Mouse (Mus musculus) kidney, adult 18-20 months (tissue): ENCODE measurements around the gene Mn1.

ENCODE experiments used
- DNase-seq: peaks from one replicate; pipeline ENCODE4 v3.0.0; 2021

The Mn1 gene

DNA sequence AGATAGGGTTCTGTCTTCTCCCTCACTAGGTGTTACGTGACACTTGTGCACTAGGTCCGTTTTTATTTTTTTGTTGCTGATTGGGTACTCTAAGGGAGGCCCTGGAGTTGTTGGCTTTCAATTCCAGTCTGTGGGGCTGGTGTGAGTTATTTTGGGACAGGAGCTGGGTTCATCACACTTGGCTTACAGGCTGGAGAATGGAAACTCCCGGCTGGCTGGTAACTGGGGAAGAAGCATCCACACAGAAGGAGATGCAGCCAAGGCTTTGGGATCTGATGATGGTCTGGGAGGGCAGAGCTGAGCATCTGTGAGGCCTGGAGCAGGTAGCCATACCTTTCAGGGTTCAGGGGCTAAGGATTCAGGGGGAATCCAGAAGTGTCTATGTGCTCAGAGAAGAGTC, 6.5 kb upstream of the Mn1 start:
- no peak for DNase-seq

DNA sequence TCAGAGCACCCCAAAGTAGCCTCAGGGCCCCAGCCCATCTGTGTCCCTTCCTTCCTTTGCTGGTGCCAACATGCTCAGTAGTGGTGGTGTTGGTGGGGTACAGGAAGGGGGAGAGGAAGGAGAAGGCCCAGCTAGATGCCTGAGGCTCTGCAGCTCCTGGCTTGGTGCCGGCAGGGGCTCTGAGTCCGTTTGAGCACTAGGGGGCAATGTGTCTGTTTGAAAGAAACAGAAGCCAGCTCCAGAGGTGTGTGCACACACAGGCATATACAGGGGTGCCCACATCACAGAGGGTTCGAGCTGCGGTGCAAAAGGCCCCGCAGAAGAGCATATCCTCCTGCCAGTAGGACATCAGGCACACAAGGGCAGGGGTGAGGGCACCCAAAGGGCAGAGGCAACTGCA, 3.0 kb upstream of the Mn1 start:
- peak; percentile 72 for DNase-seq

DNA sequence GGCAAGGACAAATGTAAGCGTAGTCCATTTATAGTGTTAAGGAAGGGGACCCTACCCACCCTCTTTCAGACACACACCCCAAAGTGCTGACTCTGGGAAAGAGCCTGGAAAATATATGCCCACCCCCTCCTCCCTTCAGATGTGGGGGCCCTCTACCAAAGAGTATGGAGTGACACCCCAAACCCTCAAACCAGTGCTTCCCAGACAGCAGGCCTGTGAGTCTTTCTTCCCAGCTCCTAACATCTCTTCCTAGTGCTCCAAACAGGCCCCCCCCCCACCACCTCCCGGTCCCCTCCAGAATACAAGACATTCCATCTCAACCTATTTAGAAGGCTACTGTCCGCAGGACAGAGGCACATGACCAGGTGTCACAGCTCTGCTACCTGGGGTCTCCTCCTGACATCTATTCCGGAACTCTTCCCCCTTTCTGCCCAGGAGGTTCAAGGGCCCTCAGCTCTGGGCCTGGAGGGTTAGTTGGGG, 2.4 kb upstream of the Mn1 start:
- DNase-seq = no peak

DNA sequence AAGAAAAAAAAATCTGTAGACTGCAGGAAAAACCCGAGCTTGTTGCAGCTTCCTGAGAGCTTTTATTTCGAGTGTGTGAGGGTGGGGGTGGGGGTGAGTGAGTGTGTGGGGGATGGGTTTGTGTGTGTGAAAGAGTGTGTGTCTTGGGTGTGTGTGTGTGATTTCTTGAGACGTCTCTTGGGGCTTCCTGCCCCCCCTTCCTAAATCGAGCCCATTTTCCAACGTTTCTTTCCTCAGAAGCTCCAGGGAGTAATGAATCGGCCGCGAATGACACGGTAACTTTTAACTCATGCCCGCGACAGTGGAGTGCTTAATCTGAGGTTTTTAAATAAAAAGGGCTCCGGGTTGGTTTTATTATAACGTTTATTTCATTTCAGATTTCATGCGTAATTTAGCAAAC, 1.6 kb upstream of the Mn1 start:
- DNase-seq = no peak

DNA sequence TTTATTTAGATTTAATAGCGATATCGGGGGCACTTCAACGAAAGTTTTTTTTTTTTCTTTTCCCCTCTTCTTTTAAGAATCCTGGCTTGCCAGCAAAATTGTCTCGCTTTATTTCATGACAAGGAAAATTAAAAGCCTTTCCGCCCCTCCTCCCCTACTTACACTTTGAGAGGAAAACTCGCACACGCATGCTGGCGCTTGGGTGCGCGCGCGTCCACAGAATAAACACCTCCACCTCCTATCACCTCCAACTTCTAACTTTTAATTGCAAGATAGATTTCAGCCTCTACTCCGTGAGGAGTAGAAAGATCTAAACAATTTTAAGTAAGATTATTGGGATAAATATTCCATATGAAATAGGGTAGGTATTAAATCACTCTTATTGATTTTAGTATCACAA, 1.1 kb upstream of the Mn1 start:
- no peak for DNase-seq

DNA sequence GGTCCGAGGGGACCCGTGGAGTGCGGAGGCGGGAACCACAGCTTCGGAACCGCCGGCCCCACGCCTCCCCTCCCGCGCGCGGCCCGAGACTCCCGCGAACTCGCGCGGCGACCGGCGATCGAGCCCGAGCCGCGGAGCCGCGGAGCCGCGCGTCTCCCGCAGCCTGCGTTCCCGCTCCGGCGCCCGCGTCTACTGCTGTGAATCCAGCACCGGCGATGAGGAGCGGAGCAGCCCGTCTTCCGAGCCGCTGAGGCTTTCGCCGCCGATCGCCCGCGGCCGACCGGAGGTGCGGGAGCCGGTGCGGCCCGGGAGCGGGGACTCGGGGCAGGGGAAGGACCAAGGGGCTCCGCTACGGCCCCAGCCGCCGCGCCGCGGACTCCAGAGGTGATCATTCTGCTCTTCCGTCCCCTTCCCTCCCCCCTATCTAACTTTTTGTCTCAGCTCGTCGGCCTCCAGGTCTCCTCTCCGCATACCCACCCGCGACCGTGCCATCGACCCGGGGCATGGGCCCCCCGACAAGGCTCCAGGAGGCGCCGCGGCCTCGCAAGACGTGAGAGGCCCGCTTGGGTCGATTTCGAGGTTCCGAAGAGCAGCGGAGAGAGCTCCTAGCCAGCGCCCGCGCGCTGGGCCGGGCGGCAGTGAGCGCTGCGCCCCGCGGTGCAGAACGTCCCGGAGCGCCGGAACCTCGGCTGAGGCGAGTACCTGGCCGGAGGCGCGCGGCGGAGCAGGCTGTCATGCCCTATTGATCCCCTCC, 393 bp downstream of the Mn1 start:
- no peak for DNase-seq

DNA sequence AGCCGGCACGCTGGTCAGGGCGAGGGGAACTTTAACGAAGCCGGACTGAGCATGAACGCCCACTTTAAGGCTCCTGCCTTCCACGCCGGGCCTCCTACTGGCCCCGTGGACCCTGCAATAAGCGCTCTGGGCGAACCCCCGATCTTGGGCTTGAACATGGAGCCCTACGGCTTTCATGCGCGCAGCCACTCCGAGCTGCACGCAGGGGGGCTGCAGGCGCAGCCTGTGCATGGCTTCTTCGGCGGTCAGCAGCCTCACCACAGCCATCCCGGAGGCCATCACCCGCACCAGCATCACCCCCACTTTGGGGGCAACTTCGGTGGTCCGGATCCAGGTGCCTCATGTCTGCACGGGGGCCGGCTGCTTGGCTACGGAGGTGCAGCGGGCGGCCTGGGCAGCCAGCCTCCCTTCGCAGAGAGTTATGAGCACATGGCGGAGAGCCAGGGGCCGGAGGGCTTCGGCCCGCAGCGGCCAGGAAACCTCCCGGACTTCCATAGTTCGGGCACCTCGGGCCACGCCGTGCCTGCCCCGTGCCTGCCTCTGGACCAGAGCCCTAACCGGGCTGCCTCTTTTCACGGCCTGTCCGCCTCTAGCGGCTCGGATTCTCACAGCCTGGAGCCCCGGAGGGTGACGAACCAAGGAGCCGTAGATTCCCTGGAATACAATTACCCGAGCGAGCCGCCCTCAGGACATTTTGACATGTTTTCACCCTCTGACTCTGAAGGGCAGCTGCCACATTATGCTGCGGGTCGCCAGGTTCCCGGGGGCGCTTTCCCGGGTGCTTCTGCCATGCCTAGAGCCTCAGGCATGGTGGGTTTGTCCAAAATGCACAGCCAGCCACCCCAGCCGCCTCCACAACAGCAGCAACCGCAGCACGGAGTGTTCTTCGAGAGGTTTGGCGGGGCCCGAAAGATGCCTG, 1.3 kb downstream of the Mn1 start:
- no peak for DNase-seq

DNA sequence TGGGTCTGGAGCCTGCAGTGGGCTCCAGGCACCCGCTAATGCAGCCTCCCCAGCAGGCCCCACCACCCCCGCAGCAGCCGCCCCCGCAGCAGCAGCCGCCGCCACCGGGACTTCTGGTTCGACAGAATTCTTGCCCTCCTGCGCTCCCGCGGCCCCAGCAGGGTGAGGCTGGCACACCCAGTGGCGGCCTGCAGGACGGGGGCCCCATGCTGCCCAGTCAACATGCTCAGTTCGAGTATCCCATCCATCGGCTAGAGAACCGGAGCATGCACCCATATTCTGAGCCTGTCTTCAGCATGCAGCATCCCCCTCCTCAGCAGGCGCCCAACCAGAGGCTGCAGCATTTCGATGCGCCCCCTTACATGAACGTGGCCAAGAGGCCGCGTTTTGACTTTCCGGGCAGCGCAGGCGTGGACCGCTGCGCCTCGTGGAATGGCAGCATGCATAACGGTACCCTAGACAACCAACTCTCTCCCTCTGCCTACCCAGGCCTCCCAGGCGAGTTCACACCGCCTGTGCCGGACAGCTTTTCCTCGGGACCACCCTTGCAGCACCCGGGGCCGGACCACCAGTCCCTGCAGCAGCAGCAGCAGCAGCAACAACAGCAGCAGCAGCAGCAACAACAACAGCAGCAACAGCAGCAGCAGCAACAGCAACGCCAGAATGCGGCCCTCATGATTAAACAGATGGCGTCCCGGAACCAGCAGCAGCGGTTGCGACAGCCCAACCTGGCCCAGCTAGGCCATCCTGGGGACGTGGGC, 2.1 kb downstream of the Mn1 start:
- no peak for DNase-seq

DNA sequence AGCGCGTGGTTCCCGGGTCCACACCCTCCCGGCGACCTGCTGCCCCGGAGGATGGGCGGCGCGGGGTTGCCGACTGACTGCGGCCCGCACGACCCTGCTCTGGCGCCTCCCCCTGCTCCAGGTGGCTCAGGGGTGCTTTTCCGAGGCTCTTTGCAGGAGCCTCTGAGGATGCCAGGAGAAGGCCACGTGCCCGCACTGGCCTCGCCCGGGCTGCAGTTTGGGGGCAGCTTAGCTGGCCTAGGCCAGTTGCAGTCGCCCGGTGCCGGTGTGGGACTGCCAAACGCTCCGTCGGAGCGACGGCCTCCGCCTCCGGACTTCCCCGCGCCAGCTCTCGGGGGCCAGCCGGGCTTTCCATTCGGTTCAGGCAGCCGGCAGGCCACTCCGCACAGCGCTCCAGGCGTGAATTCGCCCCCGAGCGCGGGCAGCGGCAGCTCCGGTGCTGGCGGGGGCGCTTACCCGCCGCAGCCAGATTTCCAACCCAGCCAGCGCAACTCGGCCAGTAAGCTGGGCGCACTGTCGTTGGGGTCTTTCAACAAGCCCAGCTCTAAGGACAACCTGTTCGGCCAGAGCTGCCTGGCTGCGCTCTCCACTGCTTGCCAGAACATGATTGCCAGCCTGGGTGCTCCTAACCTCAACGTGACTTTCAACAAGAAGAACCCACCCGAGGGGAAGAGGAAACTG, 3.0 kb downstream of the Mn1 start:
- no peak for DNase-seq

DNA sequence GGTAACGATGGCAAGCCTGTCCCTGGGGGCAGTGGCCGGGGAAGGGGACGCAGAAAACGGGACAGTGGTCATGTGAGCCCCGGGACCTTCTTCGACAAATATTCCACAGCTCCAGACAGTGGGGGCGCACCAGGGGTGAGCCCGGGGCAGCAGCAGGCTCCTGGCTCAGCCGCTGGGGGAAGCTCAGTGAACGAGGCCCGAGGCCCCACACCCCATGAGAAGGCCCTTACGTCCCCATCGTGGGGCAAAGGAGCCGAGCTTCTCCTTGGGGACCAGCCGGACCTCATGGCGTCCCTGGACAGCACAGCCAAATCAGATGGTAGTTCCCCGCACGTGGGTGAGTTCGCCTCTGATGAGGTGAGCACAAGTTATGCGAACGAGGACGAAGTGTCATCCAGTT, 3.7 kb downstream of the Mn1 start:
- DNase-seq = no peak

DNA sequence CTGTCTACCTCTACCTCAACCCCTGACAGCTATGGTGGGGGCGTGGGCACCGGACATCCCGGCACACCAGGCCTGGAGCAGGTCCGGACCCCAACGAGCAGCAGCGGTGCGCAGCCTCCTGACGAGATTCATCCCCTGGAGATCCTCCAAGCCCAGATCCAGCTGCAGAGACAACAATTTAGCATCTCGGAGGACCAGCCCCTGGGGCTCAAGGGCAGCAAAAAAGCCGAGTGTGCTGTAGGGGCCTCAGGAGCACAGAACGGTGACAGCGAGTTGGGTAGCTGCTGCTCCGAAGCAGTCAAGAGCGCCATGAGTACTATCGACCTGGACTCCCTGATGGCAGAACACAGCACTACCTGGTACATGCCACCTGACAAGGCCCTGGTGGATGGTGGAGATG, 4.3 kb downstream of the Mn1 start:
- DNase-seq = no peak

DNA sequence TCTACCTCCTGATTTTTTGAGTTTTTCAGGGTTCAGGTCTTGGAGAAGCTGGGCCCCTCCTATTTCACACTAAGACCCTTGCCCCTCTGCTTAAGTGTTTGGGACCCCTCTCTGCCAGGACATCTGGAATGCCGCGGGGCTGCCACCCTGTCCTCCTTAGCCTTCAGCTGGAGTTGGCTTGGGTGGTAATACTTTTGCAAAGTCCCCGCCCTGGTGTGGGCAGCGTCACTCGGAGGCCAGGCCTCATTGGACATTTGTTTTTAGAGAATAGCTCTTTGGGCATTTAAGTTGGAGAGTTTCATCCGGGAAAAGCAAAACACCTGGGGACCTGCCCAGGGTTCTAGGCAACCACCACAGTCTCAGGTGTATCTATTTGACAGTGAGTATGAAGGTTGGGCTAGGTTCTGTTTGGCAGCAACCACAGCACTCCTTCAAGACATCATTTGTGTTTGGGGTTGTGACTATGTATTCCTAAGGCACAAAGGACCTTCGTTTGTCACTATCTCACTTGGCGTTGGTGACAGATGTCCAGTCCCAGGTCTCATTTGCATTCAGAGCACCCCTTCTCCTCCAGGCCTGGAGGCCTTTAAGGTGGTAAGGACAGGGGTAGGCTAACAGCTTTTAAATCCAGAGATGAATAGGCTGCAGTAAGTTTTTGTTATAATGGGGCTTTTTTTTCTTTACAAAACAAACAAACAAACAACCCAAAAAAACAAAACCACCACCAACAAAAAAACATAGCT, 5.1 kb downstream of the Mn1 start:
- DNase-seq = no peak

DNA sequence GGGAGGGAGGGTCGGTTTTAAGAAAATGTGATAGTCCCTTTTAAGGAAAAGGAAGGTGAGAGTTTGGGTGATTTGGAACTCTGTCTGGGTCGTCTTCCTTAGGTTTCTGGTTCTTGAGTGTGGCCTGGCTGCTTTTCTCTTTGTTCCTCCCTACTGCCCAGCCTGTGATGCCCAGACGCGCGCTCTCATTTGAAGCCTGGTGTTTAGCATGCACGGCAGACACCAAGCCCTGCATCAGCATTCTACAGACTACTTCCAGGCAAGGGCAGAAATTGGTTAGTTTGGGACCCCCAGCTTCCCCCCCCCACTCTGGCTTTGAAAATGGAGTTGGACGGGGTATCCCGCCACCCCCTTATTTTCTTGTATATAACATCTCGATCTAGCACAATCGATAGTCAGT, 5.8 kb downstream of the Mn1 start:
- no peak for DNase-seq

DNA sequence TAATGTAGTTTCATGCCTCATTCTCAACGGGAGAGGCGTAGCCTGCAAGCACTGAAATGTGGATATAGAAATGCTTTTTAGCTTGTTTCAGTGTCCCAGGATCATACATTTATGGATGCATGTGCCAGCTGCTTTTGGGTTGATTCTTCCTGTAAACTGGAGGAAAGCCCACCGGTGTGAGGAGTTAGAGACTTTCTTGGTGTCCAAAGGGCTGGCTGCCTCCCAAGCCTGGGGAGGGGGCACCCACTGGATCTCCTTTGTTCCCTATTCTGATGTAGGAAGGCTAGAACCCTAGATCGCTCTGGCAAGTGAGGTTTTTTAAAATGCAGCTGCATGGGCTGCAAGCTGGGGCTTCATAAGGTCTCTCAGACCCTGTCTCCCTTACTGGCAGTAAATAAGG, 6.5 kb downstream of the Mn1 start:
- no peak for DNase-seq

DNA sequence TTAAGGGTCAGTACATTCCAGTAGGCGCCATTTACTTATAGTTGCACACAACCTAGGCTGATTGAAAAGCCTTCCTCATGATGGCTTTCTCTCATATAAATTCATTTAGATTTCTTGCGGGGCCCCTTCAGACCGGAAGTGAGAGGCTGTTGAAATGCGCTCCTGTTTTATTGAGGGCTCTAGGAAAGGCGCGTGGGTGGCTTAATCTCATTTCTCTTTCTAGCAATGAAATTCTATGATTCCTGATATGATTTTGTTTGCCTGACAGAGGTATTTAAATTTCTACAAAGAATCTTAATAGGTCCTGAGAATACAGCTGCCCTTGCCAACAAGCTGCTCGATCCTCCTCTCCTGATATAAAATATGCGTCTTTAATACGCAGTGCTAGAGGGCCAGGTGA, 8.7 kb downstream of the Mn1 start:
- no peak for DNase-seq

DNA sequence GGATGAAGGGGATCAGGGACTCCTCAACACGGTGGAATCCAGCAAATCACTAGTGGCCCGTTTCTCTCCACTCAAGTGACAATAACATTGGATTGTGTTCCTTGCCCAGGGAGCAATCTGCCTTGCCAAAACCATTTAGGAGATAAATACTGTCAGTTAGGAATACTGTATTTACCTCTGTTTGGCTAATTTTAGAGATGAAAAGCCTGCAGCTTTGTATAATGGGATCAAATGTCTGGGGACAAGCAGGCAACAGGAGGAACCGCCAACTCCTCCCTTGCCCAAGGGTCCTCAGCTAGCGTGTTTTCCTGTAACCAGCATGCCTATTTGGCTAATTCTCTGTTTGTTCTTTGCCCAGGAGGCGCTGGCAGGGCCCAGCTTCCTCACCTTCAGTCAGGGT, 9.1 kb downstream of the Mn1 start:
- no peak for DNase-seq

DNA sequence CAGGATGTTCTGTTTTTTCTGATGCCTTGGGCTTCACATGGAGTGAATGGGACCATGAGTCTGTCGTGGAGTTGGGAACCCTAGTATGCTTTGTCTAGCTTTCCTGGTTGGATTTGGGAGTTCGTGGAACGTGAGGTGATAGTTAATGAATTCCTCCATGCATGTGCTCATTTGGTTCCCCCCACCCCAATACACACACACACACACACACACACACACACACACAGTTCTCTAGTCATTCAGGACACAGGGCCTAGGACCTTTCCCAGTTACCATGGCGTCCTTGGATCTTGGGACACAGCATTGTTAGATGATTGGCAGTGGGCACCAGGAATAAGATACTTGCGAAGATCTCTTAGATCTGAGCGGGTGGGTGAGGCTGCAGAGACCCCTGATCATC, 11.7 kb downstream of the Mn1 start:
- no peak for DNase-seq

DNA sequence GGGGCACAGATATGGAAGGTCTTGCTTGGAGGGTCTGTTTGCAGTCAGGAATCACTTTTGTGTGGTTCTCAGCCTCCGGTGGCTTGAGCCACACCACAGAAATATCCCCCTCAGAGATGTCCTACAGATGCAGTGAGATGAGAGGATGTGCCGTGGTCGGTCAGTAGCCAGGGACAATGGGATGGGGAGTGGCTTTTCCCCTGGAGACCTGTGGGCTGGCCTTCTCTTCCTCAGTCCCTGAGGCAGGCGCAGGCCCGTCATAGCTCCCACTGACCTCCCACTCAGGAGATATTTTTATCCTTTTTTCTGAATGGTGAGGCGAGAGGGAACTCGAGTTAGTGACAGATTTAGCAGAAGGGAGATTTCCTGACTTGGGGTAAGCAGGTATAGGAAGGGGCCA, 12.6 kb downstream of the Mn1 start:
- no peak for DNase-seq

DNA sequence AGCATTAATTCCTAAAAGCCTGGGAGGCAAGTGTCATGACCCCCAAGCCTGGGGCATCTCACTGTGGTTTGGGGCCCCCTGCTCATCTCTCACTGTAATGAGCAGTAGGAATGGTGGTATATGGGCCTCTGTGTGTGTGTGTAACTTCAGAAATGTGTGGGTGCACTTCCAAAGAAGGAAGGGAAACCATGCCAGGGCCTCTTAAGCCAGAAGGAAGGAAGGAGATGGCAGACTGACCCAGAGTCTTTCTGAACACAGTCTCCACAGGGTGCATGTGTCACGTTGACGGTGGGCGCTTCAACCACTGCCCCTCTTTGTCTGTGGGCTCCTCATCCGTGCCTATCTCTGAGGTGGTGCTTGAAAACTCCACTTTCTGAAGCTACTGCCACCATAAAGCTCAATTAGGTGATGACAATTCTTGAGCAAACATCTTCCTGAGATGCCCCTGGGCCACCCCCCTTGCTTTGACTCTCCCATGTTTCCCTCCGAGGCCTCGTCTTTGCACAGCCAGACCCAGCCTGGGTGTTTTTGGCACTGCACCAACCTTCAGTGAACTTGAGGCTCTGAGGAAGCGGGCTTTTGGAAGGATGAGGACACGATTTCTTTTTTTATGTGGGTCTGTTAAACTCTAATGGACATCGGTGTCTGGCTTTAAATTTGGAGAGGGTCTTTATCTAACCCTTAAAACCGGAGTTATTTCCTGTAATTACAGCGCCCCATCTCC, 14.0 kb downstream of the Mn1 start:
- no peak for DNase-seq

DNA sequence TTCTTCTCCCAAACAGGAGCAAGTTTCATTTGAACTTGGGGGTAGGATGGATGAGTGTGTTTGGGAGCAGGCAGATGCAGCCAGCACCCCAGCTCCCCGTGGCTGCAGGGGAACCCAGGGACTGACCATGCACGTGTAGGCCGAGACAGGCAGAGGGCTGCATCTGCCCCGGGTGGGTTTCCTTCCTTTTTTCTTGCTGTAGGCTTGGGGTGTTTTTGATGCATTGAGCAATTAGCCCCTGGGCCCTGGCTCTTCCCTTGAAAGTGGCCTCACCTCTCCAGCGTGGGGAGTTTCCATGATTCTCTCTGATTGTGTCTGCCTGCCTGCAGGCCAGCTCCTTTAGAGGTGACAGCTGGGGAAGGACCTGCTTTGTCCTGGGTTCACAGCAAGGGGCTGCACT, 15.7 kb downstream of the Mn1 start:
- DNase-seq = no peak

DNA sequence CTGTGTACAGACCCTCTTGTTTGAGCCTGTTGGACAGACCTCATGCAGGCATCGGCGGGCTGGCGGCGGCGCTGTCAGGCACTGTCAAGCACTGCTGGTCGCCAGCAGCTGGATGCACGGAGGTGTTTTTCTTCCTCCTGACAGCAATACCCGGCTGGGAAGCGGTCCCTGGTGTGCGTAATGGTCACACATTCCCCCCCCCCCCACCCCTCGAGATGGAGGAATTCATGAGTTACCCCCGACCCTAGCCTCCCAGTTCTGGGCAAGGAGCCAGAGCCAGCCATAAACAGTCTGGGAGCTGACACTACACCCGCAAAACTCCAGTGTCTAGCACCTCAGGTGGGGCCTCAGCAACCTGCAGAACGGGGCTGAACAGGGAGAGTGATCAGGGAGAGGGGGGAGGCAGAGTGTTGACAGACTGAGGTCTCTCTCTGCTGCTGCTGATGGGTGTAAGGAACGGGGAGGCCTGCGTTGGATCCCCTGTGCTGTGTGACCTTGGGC, 17.2 kb downstream of the Mn1 start:
- DNase-seq = no peak
